Mouse (Mus musculus) liver, postnatal 0 days (tissue): Measurements from ENCODE around the gene Tekt5. TPM values are rescaled to one million over a fixed set of nuclear protein-coding genes. Genes with fewer than 3 reads are reported as not detected.

ENCODE experiments used
- ATAC-seq: fragments of 200-750 bp; cut with Nextera tagmentation; 2 replicates; pipeline ENCODE4 v1.8.0; 2017; ENCODE audit warnings: mild to moderate bottlenecking, moderate library complexity
- DNase-seq: peaks from one replicate; pipeline ENCODE4 v3.0.0-alpha.2; 2016
- H3K27ac ChIP-seq: fragments of 300-500 bp; sonication (generic); 2 replicates; pipeline ENCODE4 v1.5.1; 2014; ENCODE audit warnings: antibody characterized with exemption, moderate library complexity, mild to moderate bottlenecking, low read depth
- H3K27me3 ChIP-seq: fragments of 300-500 bp; sonication (generic); 2 replicates; pipeline ENCODE4 v1.6.1; 2014; ENCODE audit warnings: low read length, control low read depth, mixed read lengths; ENCODE audit not compliant: insufficient read depth
- H3K36me3 ChIP-seq: fragments of 300-500 bp; sonication (generic); replicated peaks from 2 replicates; pipeline ENCODE4 v1.6.1; 2014; ENCODE audit warnings: mild to moderate bottlenecking, control low read depth, low read length, moderate library complexity, mixed read lengths; ENCODE audit not compliant: insufficient read depth
- H3K4me1 ChIP-seq: fragments of 300-500 bp; sonication (generic); 2 replicates; pipeline ENCODE4 v1.6.1; 2014; ENCODE audit warnings: antibody characterized with exemption, mild to moderate bottlenecking, control low read depth; ENCODE audit not compliant: insufficient read depth
- H3K4me2 ChIP-seq: fragments of 300-500 bp; sonication (generic); 2 replicates; pipeline ENCODE4 v1.6.1; 2014; ENCODE audit warnings: low read depth, mild to moderate bottlenecking, low read length, moderate library complexity, mixed read lengths
- H3K4me3 ChIP-seq: fragments of 300-500 bp; sonication (generic); 2 replicates; pipeline ENCODE4 v1.5.1; 2014; ENCODE audit warnings: low read depth, low read length
- H3K9ac ChIP-seq: fragments of 300-500 bp; sonication (generic); replicated peaks from 2 replicates; pipeline ENCODE4 v1.6.1; 2014; ENCODE audit warnings: mild to moderate bottlenecking, moderate library complexity
- H3K9me3 ChIP-seq: fragments of 300-500 bp; sonication (generic); 2 replicates; pipeline ENCODE4 v1.6.1; 2016; ENCODE audit warnings: mild to moderate bottlenecking, control low read depth, low read length, mixed read lengths
- CTCF ChIP-seq: sonication (generic); IDR thresholded peaks from 2 replicates; pipeline ENCODE4 v1.5.1; 2016; ENCODE audit warnings: antibody characterized with exemption, low read depth
- EP300 ChIP-seq: IDR thresholded peaks from 2 replicates; pipeline ENCODE4 v1.6.1; 2016; ENCODE audit warnings: antibody characterized with exemption, low read depth, mild to moderate bottlenecking
- WGBS: fragments of 180-500 bp; shearing (Covaris S2); extraction: QIAGEN DNeasy Blood & Tissue Kit; methylation state at CpG from one replicate; pipeline ENCODE4 v1.1.7; 2014; ENCODE audit not compliant: insufficient replicate concordance; 5-methylcytosine and 5-hydroxymethylcytosine counted together
- polyA plus RNA-seq: library from polyadenylated mRNA; unstranded; fragments of >200 nt; fragmentation: Nextera tagmentation; extraction: Ambion mirVana; gene quantifications from 2 replicates; pipeline ENCODE4 v1.2.1, GENCODE M21; 2015

Gene Tekt5
- polyA plus RNA-seq, 1 experiment from 2014 or later, result not detected

DNA sequence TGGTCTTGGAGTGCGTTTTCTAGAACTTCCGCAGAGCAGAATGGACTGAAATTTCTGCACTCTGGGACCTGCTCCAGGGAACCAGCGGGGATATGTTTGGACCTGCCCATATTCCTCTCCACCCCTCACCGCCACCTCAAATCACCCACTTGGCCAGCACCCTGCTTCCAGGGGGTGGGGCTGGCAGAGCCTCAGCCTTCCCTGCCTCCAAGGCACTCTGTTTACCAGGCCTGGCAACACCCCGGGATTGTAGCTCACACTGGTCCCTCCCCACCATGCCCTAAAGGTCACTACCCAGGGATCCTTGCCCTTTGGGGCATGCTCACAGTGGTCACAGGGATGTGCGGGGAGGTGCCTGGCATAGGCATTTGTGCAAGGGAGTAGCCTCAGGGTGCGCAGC, 47.7 kb downstream of the Tekt5 start:
- no peaks in the 10 kb centered on the region for H3K9me3 ChIP-seq
- no peaks in the 10 kb centered on the region for H3K4me1 ChIP-seq
- H3K27me3 ChIP-seq, result no peaks in the 10 kb centered on the region
- no peak overlapping the region for H3K27ac ChIP-seq
- DNase-seq (no peak), ATAC-seq (no peak)
- no peak overlapping the region for H3K4me3 ChIP-seq
- H3K9ac ChIP-seq, result no peak overlapping the region
- H3K4me2 ChIP-seq, result no peak overlapping the region
- 73% methylated on average over 7 of the region's 7 CpGs for WGBS
- TF ChIP-seq EP300 (no peak), CTCF (no peak)
- no peaks in the 10 kb centered on the region for H3K36me3 ChIP-seq

GRCm38 (mm10) chr16:10341110-10341509, 54.2 kb downstream of the Tekt5 start:
- ATAC-seq (no peak), DNase-seq (no peak)
- no peak for TF ChIP-seq CTCF
- TF ChIP-seq EP300, result no peak
- Histone ChIP-seq H3K9ac (no peak overlapping the region), H3K9me3 (peaks cover 3% of the 10 kb centered on the region; the same call in 1 of the 2 replicates), H3K27ac (no peak overlapping the region), H3K4me2 (no peak overlapping the region), H3K4me1 (no peaks in the 10 kb centered on the region), H3K36me3 (no peaks in the 10 kb centered on the region), H3K27me3 (no peaks in the 10 kb centered on the region), H3K4me3 (no peak overlapping the region)
- WGBS, result 64% methylated on average over 4 of the region's 4 CpGs

GRCm38 (mm10) chr16:10339930-10340329, 55.4 kb downstream of the Tekt5 start:
- Histone ChIP-seq H3K9me3 (peaks cover 3% of the 10 kb centered on the region; the same call in 1 of the 2 replicates), H3K4me1 (no peaks in the 10 kb centered on the region)

GRCm38 (mm10) chr16:10338601-10339000, 56.7 kb downstream of the Tekt5 start:
- no peak for DNase-seq
- H3K36me3 ChIP-seq, result no peaks in the 10 kb centered on the region

More at GRCm38 (mm10) chr16:10339930-10340329, 55.4 kb downstream of the Tekt5 start:
- no peak overlapping the region for H3K4me2 ChIP-seq
- ATAC-seq, result no peak
- H3K4me3 ChIP-seq, result no peak overlapping the region
- H3K27me3 ChIP-seq, result no peaks in the 10 kb centered on the region
- TF ChIP-seq EP300 (no peak), CTCF (no peak)
- H3K27ac ChIP-seq, result no peak overlapping the region
- no peak overlapping the region for H3K9ac ChIP-seq
- H3K36me3 ChIP-seq, result no peaks in the 10 kb centered on the region
- DNase-seq, result no peak
- 85% methylated on average over 10 of the region's 10 CpGs for whole genome bisulfite sequencing

DNA sequence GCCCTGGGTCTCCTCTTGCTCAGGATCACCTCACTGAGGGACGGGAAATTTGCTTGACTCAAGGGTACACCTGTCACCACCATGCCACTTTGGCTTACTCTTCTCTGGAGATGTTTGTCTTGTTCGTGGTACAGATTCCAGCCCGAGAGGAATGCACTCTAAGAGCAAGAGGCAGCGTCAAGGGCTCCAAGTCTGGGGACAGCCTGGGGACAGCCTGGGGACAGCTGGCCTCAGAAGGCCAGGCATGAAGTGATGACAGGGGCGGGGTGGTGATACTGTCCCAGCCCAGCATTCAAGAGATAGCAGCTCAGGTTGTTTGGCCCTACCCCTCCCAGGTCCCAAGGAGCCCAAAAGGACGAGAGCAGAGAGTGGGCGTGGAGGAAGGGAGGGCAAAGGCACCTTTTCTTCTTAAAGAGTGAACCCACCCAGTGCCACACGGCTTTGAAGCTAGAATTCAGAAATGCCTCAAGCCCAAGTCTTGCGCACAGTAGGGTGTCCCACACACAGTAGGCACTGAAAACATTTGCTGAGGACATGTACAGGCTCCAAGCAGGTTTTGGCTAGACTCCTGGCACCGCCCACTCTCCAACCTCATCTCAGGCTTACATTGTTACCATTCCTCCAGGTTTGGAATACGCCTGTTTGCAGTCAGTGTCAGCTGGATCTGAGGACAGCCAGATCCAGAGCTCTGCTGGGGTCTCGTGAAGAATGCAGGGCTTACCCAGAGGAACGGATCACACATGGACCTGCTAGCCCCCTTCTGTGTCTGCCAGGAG, 57.7 kb downstream of the Tekt5 start:
- H3K4me1 ChIP-seq, result no peaks in the 10 kb centered on the region
- no peaks in the 10 kb centered on the region for H3K36me3 ChIP-seq
- no peaks in the 10 kb centered on the region for H3K27me3 ChIP-seq
- H3K9ac ChIP-seq, result no peak overlapping the region
- DNase-seq (no peak), ATAC-seq (no peak)
- H3K4me2 ChIP-seq, result no peak overlapping the region
- H3K9me3 ChIP-seq, result peaks cover 3% of the 10 kb centered on the region; the same call in 1 of the 2 replicates
- 79% methylated on average over 13 of the region's 13 CpGs for WGBS
- no peak overlapping the region for H3K27ac ChIP-seq
- no peak for TF ChIP-seq CTCF
- no peak for TF ChIP-seq EP300
- H3K4me3 ChIP-seq, result no peak overlapping the region

More at GRCm38 (mm10) chr16:10338601-10339000, 56.7 kb downstream of the Tekt5 start:
- H3K4me3 ChIP-seq, result no peak overlapping the region
- no peaks in the 10 kb centered on the region for H3K27me3 ChIP-seq
- 78% methylated on average over 5 of the region's 5 CpGs for WGBS
- H3K4me2 ChIP-seq, result no peak overlapping the region
- ATAC-seq, result no peak
- TF ChIP-seq EP300 (no peak), CTCF (no peak)
- H3K9me3 ChIP-seq, result peaks cover 3% of the 10 kb centered on the region; the same call in 1 of the 2 replicates
- H3K4me1 ChIP-seq, result no peaks in the 10 kb centered on the region
- H3K27ac ChIP-seq, result no peak overlapping the region
- no peak overlapping the region for H3K9ac ChIP-seq

DNA sequence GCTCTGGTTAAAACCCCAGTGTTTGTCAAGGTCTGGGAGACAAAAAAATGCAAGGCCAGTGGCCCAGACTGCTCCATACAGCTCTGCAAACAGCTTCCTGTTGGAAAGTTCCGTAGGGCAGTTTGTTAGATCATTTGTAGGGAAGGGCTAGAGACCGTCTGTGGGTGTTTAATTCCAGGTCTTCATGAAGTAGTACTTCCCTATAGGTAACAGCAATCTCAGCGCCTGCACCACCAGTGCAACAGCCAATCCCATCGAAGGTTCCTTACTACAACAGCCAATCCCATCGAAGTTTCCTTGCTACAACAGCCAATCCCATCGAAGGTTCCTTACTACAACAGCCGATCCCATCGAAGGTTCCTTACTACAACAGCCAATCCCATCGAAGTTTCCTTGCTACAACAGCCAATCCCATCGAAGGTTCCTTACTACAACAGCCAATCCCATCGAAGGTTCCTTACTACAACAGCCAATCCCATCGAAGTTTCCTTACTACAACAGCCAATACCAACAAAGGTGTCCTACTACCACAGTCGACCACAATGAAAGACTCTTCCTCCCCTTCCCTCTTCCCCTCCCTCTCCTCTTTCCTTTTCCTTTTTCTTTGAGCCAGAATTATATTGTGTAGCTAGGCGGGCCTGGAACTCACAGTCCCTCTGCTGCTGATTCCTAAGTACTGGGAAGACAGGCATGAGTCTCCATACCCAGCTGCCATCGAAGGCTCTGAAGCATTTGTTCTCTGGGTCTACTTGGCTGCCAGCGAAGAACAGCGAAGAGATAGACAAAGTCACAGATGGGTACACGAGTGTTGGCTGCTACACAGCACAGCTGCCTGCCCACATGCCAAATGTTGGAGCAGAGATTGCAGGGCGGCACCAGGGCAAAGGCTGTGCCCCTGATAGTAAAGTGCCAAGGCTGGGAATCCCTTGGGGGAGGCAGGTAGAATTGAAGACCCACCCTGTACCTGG, 58.6 kb downstream of the Tekt5 start:
- ATAC-seq (no peak), DNase-seq (no peak)
- no peak for TF ChIP-seq CTCF
- TF ChIP-seq EP300, result no peak
- no peak overlapping the region for H3K9ac ChIP-seq
- H3K27me3 ChIP-seq, result no peaks in the 10 kb centered on the region
- H3K36me3 ChIP-seq, result no peaks in the 10 kb centered on the region
- H3K4me3 ChIP-seq, result no peak overlapping the region
- no peak overlapping the region for H3K27ac ChIP-seq
- peaks cover 3% of the 10 kb centered on the region; the same call in 1 of the 2 replicates for H3K9me3 ChIP-seq
- H3K4me2 ChIP-seq, result no peak overlapping the region
- WGBS, result 81% methylated on average over 19 of the region's 19 CpGs
- H3K4me1 ChIP-seq, result no peaks in the 10 kb centered on the region
